Mouse (Mus musculus) kidney, embryonic 15.5 days (tissue): ENCODE data around the gene Igbp1b. TPM values are rescaled to one million over a fixed set of nuclear protein-coding genes. Genes with fewer than 3 reads are reported as not detected.
A peak's percentile ranks its signal among the peaks of the same experiment; 100 is the strongest.

Experiments
- ATAC-seq: fragments of 200-750 bp; cut with Nextera tagmentation; replicated peaks from 2 replicates; pipeline ENCODE4 v1.8.0; 2017; ENCODE audit warnings: moderate TSS enrichment; ENCODE audit not compliant: low FRiP score
- H3K27ac ChIP-seq: fragments of 300-500 bp; sonication (generic); 2 replicates; pipeline ENCODE4 v1.5.1; 2015; ENCODE audit warnings: mild to moderate bottlenecking, inconsistent platforms
- H3K27me3 ChIP-seq: fragments of 300-500 bp; sonication (generic); 2 replicates; pipeline ENCODE4 v1.6.1; 2015; ENCODE audit warnings: inconsistent platforms
- H3K36me3 ChIP-seq: fragments of 300-500 bp; sonication (generic); 2 replicates; pipeline ENCODE4 v1.6.1; 2015; ENCODE audit warnings: inconsistent platforms
- H3K4me1 ChIP-seq: fragments of 300-500 bp; sonication (generic); 2 replicates; pipeline ENCODE4 v1.6.1; 2015; ENCODE audit warnings: inconsistent platforms
- H3K4me2 ChIP-seq: fragments of 300-500 bp; sonication (generic); 2 replicates; pipeline ENCODE4 v1.6.1; 2015; ENCODE audit warnings: moderate library complexity, mild to moderate bottlenecking, inconsistent platforms
- H3K4me3 ChIP-seq: fragments of 300-500 bp; sonication (generic); replicated peaks from 2 replicates; pipeline ENCODE4 v1.5.1; 2015; ENCODE audit warnings: mild to moderate bottlenecking, inconsistent platforms
- H3K9ac ChIP-seq: fragments of 300-500 bp; sonication (generic); 2 replicates; pipeline ENCODE4 v1.6.1; 2015; ENCODE audit warnings: mild to moderate bottlenecking, inconsistent platforms
- H3K9me3 ChIP-seq: fragments of 300-500 bp; sonication (generic); replicated peaks from 2 replicates; pipeline ENCODE4 v1.6.1; 2016; ENCODE audit warnings: inconsistent platforms
- WGBS: fragments of 180-500 bp; shearing (Covaris S2); methylation state at CpG from one replicate; pipeline ENCODE4 v1.1.7; 2015; ENCODE audit warnings: mixed read lengths; 5-methylcytosine and 5-hydroxymethylcytosine counted together
- polyA plus RNA-seq: library from polyadenylated mRNA; unstranded; fragments of >200 nt; fragmentation: Nextera tagmentation; extraction: Ambion mirVana; gene quantifications from 2 replicates; pipeline ENCODE4 v1.2.1, GENCODE M21; 2015

Gene Igbp1b
- not detected in 2 replicates for polyA plus RNA-seq

- WGBS, result 87% methylated on average over 3 of the region's 3 CpGs
- no peak within 1 kb of the TSS for H3K4me2 ChIP-seq
- no peak within 1 kb of the TSS for H3K4me3 ChIP-seq
- H3K9me3 ChIP-seq, result no peaks in the 10 kb centered on the region
- no peaks in the 10 kb centered on the region for H3K4me1 ChIP-seq
- H3K27ac ChIP-seq, result no peak within 1 kb of the TSS
- no peaks in the 10 kb centered on the region for H3K27me3 ChIP-seq
- no peaks in the 10 kb centered on the region for H3K36me3 ChIP-seq
- ATAC-seq, result no peak
- no peak within 1 kb of the TSS for H3K9ac ChIP-seq
Observed at GRCm38 (mm10) chr6:138658516-138658915, at the start of gene Igbp1b. TSS of gene Igbp1b (minus strand) at chr6:138658544.

DNA sequence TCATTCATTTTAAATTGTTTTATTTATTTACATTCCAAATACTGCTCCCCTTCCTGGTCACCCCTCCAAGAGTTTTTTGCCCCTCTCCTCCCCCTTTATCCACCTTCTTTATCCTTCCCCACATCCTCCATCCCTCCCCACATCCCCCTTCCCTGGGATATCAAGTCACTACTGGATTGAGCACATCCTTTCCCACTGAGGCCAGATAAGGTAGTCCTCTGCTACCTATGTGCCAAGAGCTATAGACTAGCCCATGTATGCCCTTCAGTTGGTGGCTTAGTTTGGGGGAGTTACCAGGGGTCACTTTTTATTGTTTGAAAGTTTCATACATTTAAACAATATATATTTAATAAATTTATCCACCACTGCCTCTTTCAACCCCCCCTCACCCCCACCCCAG, 24.6 kb upstream of the Igbp1b start:
- no peak overlapping the region for H3K27ac ChIP-seq
- no peak for ATAC-seq
- no peaks in the 10 kb centered on the region for H3K9me3 ChIP-seq
- no peaks in the 10 kb centered on the region for H3K27me3 ChIP-seq
- no peak overlapping the region for H3K9ac ChIP-seq
- H3K4me1 ChIP-seq, result no peaks in the 10 kb centered on the region
- H3K36me3 ChIP-seq, result no peaks in the 10 kb centered on the region
- no peak overlapping the region for H3K4me2 ChIP-seq
- no peak overlapping the region for H3K4me3 ChIP-seq

DNA sequence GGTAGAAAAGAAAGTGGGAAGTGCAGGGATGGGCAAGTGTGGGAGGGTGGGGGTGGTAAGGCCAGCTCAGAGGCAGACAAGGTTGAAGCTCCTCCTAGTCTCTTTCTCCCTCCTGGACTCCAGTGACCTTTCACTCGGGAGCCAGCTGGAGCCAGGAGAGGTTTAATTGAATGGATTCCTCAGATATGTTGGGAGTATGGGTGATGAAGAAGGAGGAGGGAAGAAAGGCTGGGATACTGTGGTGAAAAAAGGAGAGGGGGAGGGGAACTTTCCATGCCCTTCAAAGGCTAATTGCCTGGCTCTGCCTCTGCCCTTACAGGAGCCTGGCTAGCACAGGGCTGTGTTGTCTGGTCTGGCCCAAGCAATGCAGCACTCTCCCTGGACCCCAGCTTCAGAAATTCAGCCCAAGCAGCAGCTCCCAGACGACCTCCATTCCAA, 14.4 kb upstream of the Igbp1b start:
- Histone ChIP-seq H3K36me3 (no peaks in the 10 kb centered on the region), H3K9ac (no peak overlapping the region), H3K27me3 (no peaks in the 10 kb centered on the region), H3K27ac (no peak overlapping the region), H3K4me3 (no peak overlapping the region), H3K9me3 (no peaks in the 10 kb centered on the region), H3K4me1 (no peaks in the 10 kb centered on the region), H3K4me2 (no peak overlapping the region)
- peak; percentile 78 for ATAC-seq
- WGBS, result 10% methylated on average over 2 of the region's 2 CpGs

GRCm38 (mm10) chr6:138665416-138665815, 7.1 kb upstream of the Igbp1b start:
- no peaks in the 10 kb centered on the region for H3K36me3 ChIP-seq
- H3K27me3 ChIP-seq, result no peaks in the 10 kb centered on the region
- H3K9ac ChIP-seq, result no peak overlapping the region
- no peaks in the 10 kb centered on the region for H3K4me1 ChIP-seq
- no peak overlapping the region for H3K27ac ChIP-seq
- no peak overlapping the region for H3K4me3 ChIP-seq
- H3K4me2 ChIP-seq, result no peak overlapping the region
- 60% methylated on average over 3 of the region's 3 CpGs for WGBS
- H3K9me3 ChIP-seq, result no peaks in the 10 kb centered on the region
- ATAC-seq, result no peak

- H3K4me1 ChIP-seq, result no peaks in the 10 kb centered on the region
- no peaks in the 10 kb centered on the region for H3K9me3 ChIP-seq
- no peaks in the 10 kb centered on the region for H3K27me3 ChIP-seq
- H3K27ac ChIP-seq, result no peak overlapping the region
- no peak overlapping the region for H3K9ac ChIP-seq
- 86% methylated on average over 2 of the region's 2 CpGs for WGBS
- H3K36me3 ChIP-seq, result no peaks in the 10 kb centered on the region
- H3K4me2 ChIP-seq, result no peak overlapping the region
- ATAC-seq, result no peak
- H3K4me3 ChIP-seq, result no peak overlapping the region
Observed at GRCm38 (mm10) chr6:138645604-138646003, 12.7 kb downstream of the Igbp1b start.

DNA sequence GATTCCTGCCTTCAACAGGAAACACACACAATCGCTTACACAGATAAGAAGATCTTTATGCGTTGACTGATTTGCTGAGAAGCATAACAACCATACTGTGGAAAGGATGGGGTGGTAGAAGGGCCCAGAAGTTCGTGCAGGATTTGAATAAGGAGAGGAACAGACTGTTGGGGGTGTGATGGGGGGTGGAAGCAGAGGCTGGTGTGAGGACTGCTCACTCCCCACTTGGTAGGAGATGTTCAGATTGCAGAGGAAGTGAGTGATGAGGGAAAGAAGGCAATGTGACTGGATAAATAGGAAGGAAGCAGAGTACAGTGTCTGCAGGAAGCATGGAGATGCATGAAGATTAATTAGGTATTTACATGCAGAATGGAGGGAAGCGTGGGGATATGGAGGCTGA, 19.0 kb downstream of the Igbp1b start:
- Histone ChIP-seq H3K27me3 (no peaks in the 10 kb centered on the region), H3K4me1 (no peaks in the 10 kb centered on the region), H3K4me2 (no peak overlapping the region), H3K27ac (no peak overlapping the region), H3K4me3 (no peak overlapping the region), H3K36me3 (no peaks in the 10 kb centered on the region), H3K9ac (no peak overlapping the region), H3K9me3 (no peaks in the 10 kb centered on the region)
- ATAC-seq, result no peak
- 58% methylated on average over 4 of the region's 4 CpGs for WGBS

DNA sequence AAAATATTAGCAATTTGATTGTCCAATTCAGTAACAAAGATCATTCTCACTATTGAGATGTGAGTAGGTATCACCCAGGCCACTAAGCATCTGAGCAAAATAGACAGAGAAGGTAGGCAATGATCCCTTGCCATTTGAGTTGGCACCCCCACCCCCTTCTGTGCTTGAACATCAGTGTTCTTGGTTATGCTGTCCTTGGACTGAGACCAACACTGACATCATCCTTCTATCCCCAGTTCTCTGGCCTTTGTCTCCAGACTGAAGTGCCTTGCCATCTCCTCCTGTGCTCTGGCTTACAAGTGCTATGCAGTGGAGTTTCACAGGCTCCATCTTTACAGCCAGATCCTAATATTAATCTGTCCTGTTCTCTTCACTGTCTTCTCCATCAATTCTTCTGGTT, 37.6 kb downstream of the Igbp1b start:
- Histone ChIP-seq H3K27ac (no peak overlapping the region), H3K27me3 (no peaks in the 10 kb centered on the region), H3K4me3 (no peak overlapping the region), H3K4me2 (no peak overlapping the region), H3K9ac (no peak overlapping the region), H3K9me3 (no peaks in the 10 kb centered on the region), H3K4me1 (no peaks in the 10 kb centered on the region), H3K36me3 (no peaks in the 10 kb centered on the region)
- no peak for ATAC-seq

- no peak overlapping the region for H3K9ac ChIP-seq
- no peak for ATAC-seq
Observed at GRCm38 (mm10) chr6:138618396-138618795, 39.9 kb downstream of the Igbp1b start.

More at GRCm38 (mm10) chr6:138618396-138618795, 39.9 kb downstream of the Igbp1b start:
- Histone ChIP-seq H3K27ac (no peak overlapping the region), H3K9me3 (no peaks in the 10 kb centered on the region), H3K4me3 (no peak overlapping the region), H3K4me2 (no peak overlapping the region), H3K36me3 (no peaks in the 10 kb centered on the region), H3K4me1 (no peaks in the 10 kb centered on the region), H3K27me3 (no peaks in the 10 kb centered on the region)
- WGBS, result 90% methylated on average over 3 of the region's 3 CpGs

Other genes starting within 250 kb of the Igbp1b start
- gene Lmo3, start 76.6 kb downstream of the Igbp1b start, polyA plus RNA-seq, result 0.78 and 0.80 TPM in 2 replicates